In genomic region chr12:67471666-67472065, GRCm38 (mm10) we compare ENCODE assay signal across 20 mouse cellular contexts.
DNase-seq lines count a peak whose midpoint lies in the region; ATAC-seq and TF ChIP-seq lines count a peak whose summit lies in the region.
"Had no signal": no experiment of that assay in that cellular context is flagged by ENCODE, and none has a peak within 500 bp of the region (broad histone marks: within the 10 kb centered on the region; RNA-seq: fewer than 3 reads in every experiment).

No protein-coding gene starts in this region.

- no peak for TF ChIP-seq EP300 in MEL (IDR thresholded peaks at IDR 0.05; ENCODE audit: low read depth in 1 of 2, low read length in 2 of 2)

- no peaks in the 10 kb centered on the region for H3K27me3 ChIP-seq in MEL (ENCODE audit: control insufficient read depth in 1 of 2, insufficient read depth in 2 of 2, low read length in 2 of 2)
- no peaks in the 10 kb centered on the region for H3K27me3 ChIP-seq in neural tube, embryonic 15.5 days (replicated peaks)
- H3K27me3 ChIP-seq: embryonic facial prominence, embryonic 12.5 days; forebrain, embryonic 13.5 days; forebrain, embryonic 15.5 days; Patski had no signal

- no peaks in the 10 kb centered on the region for H3K79me2 ChIP-seq in MEL (ENCODE audit: control insufficient read depth, insufficient read depth, low read length, poor library complexity)

- H3K9ac ChIP-seq in MEL (ENCODE audit: control insufficient read depth, low read depth, low read length, poor library complexity, severe bottlenecking), result no peak overlapping the region
- no peak overlapping the region for H3K9ac ChIP-seq in neural tube, embryonic 15.5 days (replicated peaks)
- H3K9ac ChIP-seq: embryonic facial prominence, embryonic 12.5 days; forebrain, embryonic 13.5 days; forebrain, embryonic 15.5 days; forebrain, postnatal 0 days had no signal

- no peaks in the 10 kb centered on the region for H3K9me3 ChIP-seq in MEL (replicated peaks; ENCODE audit: insufficient read depth, low read length)
- no peaks in the 10 kb centered on the region for H3K9me3 ChIP-seq in neural tube, embryonic 15.5 days (replicated peaks)
- H3K9me3 ChIP-seq: embryonic facial prominence, embryonic 10.5 days; embryonic facial prominence, embryonic 12.5 days; forebrain, embryonic 13.5 days; forebrain, embryonic 15.5 days had no signal

- no peak overlapping the region for H3K4me3 ChIP-seq in MEL (ENCODE audit: control insufficient read depth in 1 of 2, insufficient read depth in 1 of 2, low read depth in 2 of 2, low read length in 2 of 2)
- H3K4me3 ChIP-seq in neural tube, embryonic 15.5 days (replicated peaks), result no peak overlapping the region
- H3K4me3 ChIP-seq: embryonic facial prominence, embryonic 10.5 days; embryonic facial prominence, embryonic 12.5 days; forebrain, embryonic 13.5 days; forebrain, embryonic 15.5 days had no signal

- DNase-seq in A20 (ENCODE audit: low read depth, low spot score) (peak; percentile 21), MEL (ENCODE audit: low read depth, low spot score) (peak; percentile 13), adipocyte (ENCODE audit: low spot score) (peak; percentile 60)
- no peak for DNase-seq in cerebellum, postnatal 25 days
- DNase-seq in layer of hippocampus, adult 18-20 months (ENCODE audit: low spot score in 2 of 2), result no peak
- DNase-seq: adrenal gland, postnatal 10 days; adrenal gland, postnatal 25 days; cerebellum, adult 11 months; cerebellum, adult 18-20 months; cerebellum, adult 8-10 months; cerebellum, adult 9-11 months; forebrain, postnatal 0 days had no signal

- no peaks in the 10 kb centered on the region for H3K4me1 ChIP-seq in MEL (ENCODE audit: control insufficient read depth in 1 of 2, insufficient read depth in 2 of 2, low read length in 2 of 2)
- no peaks in the 10 kb centered on the region for H3K4me1 ChIP-seq in neural tube, embryonic 15.5 days
- H3K4me1 ChIP-seq: embryonic facial prominence, embryonic 10.5 days; embryonic facial prominence, embryonic 12.5 days; forebrain, embryonic 13.5 days; forebrain, embryonic 15.5 days had no signal

- ATAC-seq in neural tube, embryonic 15.5 days (ENCODE audit: low FRiP score), result no peak
- ATAC-seq: activated CD4-positive, CD25-positive, alpha-beta regulatory T cell, adult 4 months; forebrain, embryonic 13.5 days; forebrain, embryonic 15.5 days; forebrain, postnatal 0 days; Patski had no signal

- 91% methylated on average over 2 of the region's 2 CpGs for WGBS in neural tube, embryonic 15.5 days

- no peak for TF ChIP-seq RAD21 in MEL (IDR thresholded peaks at IDR 0.05; ENCODE audit: low read depth, low read length)

- no peak overlapping the region for H3K27ac ChIP-seq in MEL (ENCODE audit: control insufficient read depth, low read depth, low read length)
- no peak overlapping the region for H3K27ac ChIP-seq in neural tube, embryonic 15.5 days (replicated peaks)
- H3K27ac ChIP-seq: embryonic facial prominence, embryonic 10.5 days; embryonic facial prominence, embryonic 12.5 days; forebrain, embryonic 13.5 days; forebrain, embryonic 15.5 days had no signal

- no peak for TF ChIP-seq POLR2A in MEL (IDR thresholded peaks at IDR 0.05; ENCODE audit: control insufficient read depth in 1 of 2, insufficient read depth in 1 of 2, low read depth in 1 of 2, low read length in 2 of 2, poor library complexity in 1 of 2)

- no peak for TF ChIP-seq CTCF in MEL (IDR thresholded peaks at IDR 0.05 in 2 of 3, conservative IDR thresholded peaks at IDR 0.05 in 1 of 3; ENCODE audit: control insufficient read depth in 1 of 3, insufficient read depth in 1 of 3, low read depth in 2 of 3, low read length in 3 of 3, poor library complexity in 1 of 3, severe bottlenecking in 1 of 3)

- H3K4me2 ChIP-seq in neural tube, embryonic 15.5 days, result no peak overlapping the region
- H3K4me2 ChIP-seq: embryonic facial prominence, embryonic 12.5 days; forebrain, embryonic 13.5 days; forebrain, embryonic 15.5 days had no signal

- H3K36me3 ChIP-seq in MEL (ENCODE audit: control insufficient read depth in 1 of 2, insufficient read depth in 2 of 2, low read length in 2 of 2), result no peaks in the 10 kb centered on the region
- no peaks in the 10 kb centered on the region for H3K36me3 ChIP-seq in neural tube, embryonic 15.5 days
- H3K36me3 ChIP-seq: embryonic facial prominence, embryonic 10.5 days; embryonic facial prominence, embryonic 12.5 days; forebrain, embryonic 15.5 days; G1E had no signal

TF ChIP-seq in MEL, 35 proteins besides CTCF, POLR2A, EP300 and RAD21:
- no peak for TF ChIP-seq CHD1 (IDR thresholded peaks at IDR 0.05; ENCODE audit: low read depth, low read length)
- no peak for TF ChIP-seq SMC3 (IDR thresholded peaks at IDR 0.05; ENCODE audit: low read depth, low read length)
- TF ChIP-seq GABPA (IDR thresholded peaks at IDR 0.05; ENCODE audit: low read depth, low read length), result no peak
- TF ChIP-seq MAZ (IDR thresholded peaks at IDR 0.05; ENCODE audit: low read depth, low read length), result no peak
- no peak for TF ChIP-seq RCOR1 (IDR thresholded peaks at IDR 0.05; ENCODE audit: low read depth, low read length)
- no peak for TF ChIP-seq MAFK (IDR thresholded peaks at IDR 0.05; ENCODE audit: borderline replicate concordance, low read depth, low read length)
TF ChIP-seq in MEL: peak in this region for 0.

Comparison
In these comparisons a context has a peak if more than half of its experiments do, and no peak if none do; other contexts are left out.
1. DNase-seq: peak in A20 (single experiment), MEL (single experiment) and adipocyte (single experiment); none in cerebellum, postnatal 25 days (0 of 2) and layer of hippocampus, adult 18-20 months (0 of 2).